Mouse (Mus musculus): ENCODE measurements around the gene Sun5. TPM values are rescaled to one million over a fixed set of nuclear protein-coding genes. Genes with fewer than 3 reads are reported as not detected.
"Not testable (repeated sequence)": the region's sequence is repeated elsewhere in the genome, so short reads cannot be mapped to it uniquely, and the experiment has no call there.

Sun5 gene
- total RNA-seq, 1 experiment from 2014 or later = not detected

GRCm38 (mm10) chr2:153824593-153824992 lies 46.3 kb downstream of the Sun5 start:
- ATAC-seq (ENCODE audit: extremely low read depth, insufficient number of reproducible peaks, low FRiP score, poor library complexity, severe bottlenecking) = no peak

- ATAC-seq (ENCODE audit: extremely low read depth, insufficient number of reproducible peaks, low FRiP score, poor library complexity, severe bottlenecking) = no peak
Measured at GRCm38 (mm10) chr2:153822005-153822543, 48.8 kb downstream of the Sun5 start.

GRCm38 (mm10) chr2:153809921-153810320 lies 61.0 kb downstream of the Sun5 start:
- ATAC-seq (ENCODE audit: extremely low read depth, insufficient number of reproducible peaks, low FRiP score, poor library complexity, severe bottlenecking) = no peak

- ATAC-seq (ENCODE audit: extremely low read depth, insufficient number of reproducible peaks, low FRiP score, poor library complexity, severe bottlenecking) = no peak
Measured at GRCm38 (mm10) chr2:153808841-153809240, 62.0 kb downstream of the Sun5 start.

- no peak for ATAC-seq (ENCODE audit: extremely low read depth, insufficient number of reproducible peaks, low FRiP score, poor library complexity, severe bottlenecking)
Measured at GRCm38 (mm10) chr2:153808146-153808545, 62.7 kb downstream of the Sun5 start.

GRCm38 (mm10) chr2:153807464-153807863 lies 63.4 kb downstream of the Sun5 start:
- ATAC-seq (ENCODE audit: extremely low read depth, insufficient number of reproducible peaks, low FRiP score, poor library complexity, severe bottlenecking) = not testable (repeated sequence)

Other genes starting within 250 kb of the Sun5 start
- gene Commd7, start 238.3 kb downstream of the Sun5 start, total RNA-seq (2017) = 20.9 and 21.9 TPM in 2 replicates
- gene Dnmt3b, start 221.6 kb downstream of the Sun5 start, total RNA-seq (2017) = 3.6 and 6.6 TPM in 2 replicates
- gene Dnmt3c, start 174.4 kb downstream of the Sun5 start, total RNA-seq (2017) = not detected in 2 replicates
- gene Mapre1, start 129.8 kb downstream of the Sun5 start, total RNA-seq (2017) = 49.0 and 142 TPM in 2 replicates
- 0.25 and 1.9 TPM in 2 replicates for gene Efcab8, start 91.2 kb downstream of the Sun5 start, total RNA-seq (2017)
- gene Bpifb2, start 4.0 kb upstream of the Sun5 start, total RNA-seq (2017) = not detected in 2 replicates
- gene Bpifb6, start 29.3 kb upstream of the Sun5 start, total RNA-seq (2017) = 0.74 TPM in 1 of 2 replicates, not detected in the other
- gene Bpifb3, start 47.1 kb upstream of the Sun5 start, total RNA-seq (2017) = not detected in 2 replicates
- not detected in 2 replicates for gene Bpifb4, start 67.1 kb upstream of the Sun5 start, total RNA-seq (2017)
- not detected in 2 replicates for gene Bpifa6, start 103.9 kb upstream of the Sun5 start, total RNA-seq (2017)
- gene Bpifa2, start 137.2 kb upstream of the Sun5 start, total RNA-seq (2017) = not detected in 2 replicates